In genomic region chr8:123789970-123790369, GRCm38 (mm10) we compare ENCODE assay signal across 8 mouse cellular contexts. TPM values are rescaled to one million over a fixed set of nuclear protein-coding genes. Genes with fewer than 3 reads are reported as not detected.
A peak's percentile ranks its signal among the peaks of the same experiment; 100 is the strongest.
DNase-seq lines count a peak whose midpoint lies in the region; ATAC-seq lines count a peak whose summit lies in the region.

No protein-coding gene starts in this region.

- no peak overlapping the region for H3K4me3 ChIP-seq in liver, embryonic 12.5 days
- H3K4me3 ChIP-seq in intestine, embryonic 15.5 days (replicated peaks) = no peak overlapping the region

- under 1% methylated on average over 4 of the region's 4 CpGs for WGBS in liver, embryonic 12.5 days (ENCODE audit: insufficient replicate concordance)
- 3% methylated on average over 4 of the region's 4 CpGs for WGBS in intestine, embryonic 15.5 days

- no peaks in the 10 kb centered on the region for H3K9me3 ChIP-seq in liver, embryonic 12.5 days (replicated peaks)
- no peaks in the 10 kb centered on the region for H3K9me3 ChIP-seq in intestine, embryonic 15.5 days

- H3K4me2 ChIP-seq in liver, embryonic 12.5 days = no peak overlapping the region
- no peak overlapping the region for H3K4me2 ChIP-seq in intestine, embryonic 15.5 days (replicated peaks)

- peaks cover 13% of the 10 kb centered on the region for H3K4me1 ChIP-seq in liver, embryonic 12.5 days
- peaks cover 13% of the 10 kb centered on the region for H3K4me1 ChIP-seq in intestine, embryonic 15.5 days (replicated peaks)

- no peak overlapping the region for H3K27ac ChIP-seq in liver, embryonic 12.5 days
- no peak overlapping the region for H3K27ac ChIP-seq in intestine, embryonic 15.5 days

- intact Hi-C loops in left cerebral cortex, postnatal 4 days (cut with DNase I) = loop anchor here (5.0 kb wide), 1 partner anchor 117 kb away; no protein-coding TSS in a partner anchor

- no peak for ATAC-seq in liver, embryonic 12.5 days
- 0 out of 2 replicates have a peak, but pooled peaks have one; percentile 15 for ATAC-seq in intestine, embryonic 15.5 days

- H3K36me3 ChIP-seq in liver, embryonic 12.5 days = no peaks in the 10 kb centered on the region
- H3K36me3 ChIP-seq in intestine, embryonic 15.5 days = no peaks in the 10 kb centered on the region

- H3K9ac ChIP-seq in liver, embryonic 12.5 days = no peak overlapping the region
- no peak overlapping the region for H3K9ac ChIP-seq in intestine, embryonic 15.5 days

- peak; percentile 86 for DNase-seq in liver
- DNase-seq in cerebellum, adult 8-10 months = peak; percentile 94
- peak; percentile 59 to 81 for DNase-seq in frontal cortex, postnatal 10 days (ENCODE audit: low spot score in 2 of 2)
- peak; percentile 89 for DNase-seq in left cerebral cortex, postnatal 4 days
- peak; percentile 59 to 69 for DNase-seq in natural killer cell, adult 2 months (ENCODE audit: low spot score in 2 of 2)
- peak; percentile 60 for DNase-seq in telencephalon, adult 2 months (ENCODE audit: low read depth, low spot score)

- H3K27me3 ChIP-seq in liver, embryonic 12.5 days (replicated peaks) = peaks cover 19% of the 10 kb centered on the region; the same call in 1 of the 2 replicates
- H3K27me3 ChIP-seq in intestine, embryonic 15.5 days (replicated peaks) = no peaks in the 10 kb centered on the region

RNA-seq across cellular contexts. Expression of gene Rab4a, which starts 15.8 kb away (rescaled TPM):
- 36.3 and 38.3 TPM in 2 replicates for polyA plus RNA-seq in liver, embryonic 12.5 days (2016; fragmentation: Nextera tagmentation; extraction: Ambion mirVana)
- 53.1 and 54.8 TPM in 2 replicates for polyA plus RNA-seq in intestine, embryonic 15.5 days (2015; fragmentation: Nextera tagmentation; extraction: Ambion mirVana)
- 10 to 100 TPM; 61.7 to 68.4 TPM for total RNA-seq in left cerebral cortex, postnatal 4 days (2021)
